Mouse (Mus musculus) c-Kit-positive CD71-negative TER-119-negative erythroid progenitor cells, embryonic 14.5 days (primary cell): Measurements from ENCODE around the gene Srbd1.
A peak's percentile ranks its signal among the peaks of the same experiment; 100 is the strongest.

Experiments
- DNase-seq: peaks from one replicate; pipeline ENCODE4 v3.0.0-alpha.2; 2013; ENCODE audit warnings: low read depth

The Srbd1 gene

GRCm38 (mm10) chr17:86144537-86145078 lies 367 bp downstream of the Srbd1 start:
- DNase-seq, result no peak

DNA sequence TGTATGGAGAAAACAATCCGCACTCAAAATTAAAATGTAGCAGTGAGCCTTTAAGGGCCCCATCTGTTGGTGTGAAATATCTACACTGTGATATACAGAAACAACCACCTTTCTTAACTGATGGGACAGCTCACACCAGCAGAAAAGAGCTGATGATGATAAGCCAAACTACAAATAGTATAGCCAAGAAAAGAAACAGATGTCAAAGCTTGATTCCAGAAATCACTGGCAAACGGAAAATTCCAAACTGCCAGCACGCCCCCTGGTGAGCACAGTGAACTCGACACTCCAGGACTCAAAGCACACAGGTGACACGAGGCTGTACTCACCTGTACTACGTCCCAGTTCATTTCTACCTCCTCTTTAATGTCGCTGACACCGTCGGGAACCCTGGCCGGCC lies 9.1 kb downstream of the Srbd1 start:
- no peak for DNase-seq

DNA sequence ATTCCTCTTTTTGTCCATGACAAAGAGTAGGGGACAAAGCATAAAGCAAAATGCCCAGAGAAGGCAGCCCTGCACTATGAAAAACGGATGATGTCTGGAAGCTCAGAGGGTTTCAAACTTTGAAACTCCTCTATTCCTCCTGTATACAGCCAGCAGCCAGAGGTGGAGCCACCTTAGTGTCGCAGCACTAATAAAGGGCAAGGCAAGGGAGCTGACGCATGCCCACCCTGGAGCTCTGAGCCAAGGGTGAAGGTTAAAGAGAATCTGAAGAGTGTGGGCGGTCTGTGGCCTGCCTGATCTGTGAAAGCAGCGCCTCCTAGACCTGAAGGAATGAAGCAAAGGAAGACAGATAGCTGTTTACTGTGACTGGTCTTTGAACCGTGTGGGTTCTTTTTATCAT lies 10.5 kb downstream of the Srbd1 start:
- no peak for DNase-seq

DNA sequence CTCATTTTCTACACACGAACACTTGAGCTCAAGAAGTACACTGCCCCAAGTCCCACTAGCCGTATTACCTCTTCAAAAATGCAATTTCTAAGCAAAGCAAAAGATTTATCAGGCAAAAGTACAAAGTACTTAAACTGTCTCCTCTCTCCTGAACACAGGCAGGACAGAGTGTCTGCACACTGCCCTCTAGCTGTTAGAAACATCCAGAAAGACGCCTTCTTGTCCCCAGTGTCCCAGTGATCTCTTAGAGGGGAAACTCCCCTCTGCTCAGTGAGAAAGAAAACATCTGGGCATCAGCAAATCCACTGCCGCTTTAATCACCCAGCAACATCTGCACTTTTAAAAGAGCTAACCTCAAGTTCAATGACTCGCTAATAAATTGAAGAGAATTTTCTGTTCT lies 12.4 kb downstream of the Srbd1 start:
- no peak for DNase-seq

GRCm38 (mm10) chr17:86128198-86128597 lies 16.8 kb downstream of the Srbd1 start:
- DNase-seq, result no peak

- no peak for DNase-seq
Observed at GRCm38 (mm10) chr17:86125908-86126307, 19.1 kb downstream of the Srbd1 start.

GRCm38 (mm10) chr17:86123146-86123545 lies 21.8 kb downstream of the Srbd1 start:
- DNase-seq, result no peak

GRCm38 (mm10) chr17:86096875-86097274 lies 48.1 kb downstream of the Srbd1 start:
- no peak for DNase-seq

GRCm38 (mm10) chr17:86093124-86093523 lies 51.9 kb downstream of the Srbd1 start:
- no peak for DNase-seq

DNA sequence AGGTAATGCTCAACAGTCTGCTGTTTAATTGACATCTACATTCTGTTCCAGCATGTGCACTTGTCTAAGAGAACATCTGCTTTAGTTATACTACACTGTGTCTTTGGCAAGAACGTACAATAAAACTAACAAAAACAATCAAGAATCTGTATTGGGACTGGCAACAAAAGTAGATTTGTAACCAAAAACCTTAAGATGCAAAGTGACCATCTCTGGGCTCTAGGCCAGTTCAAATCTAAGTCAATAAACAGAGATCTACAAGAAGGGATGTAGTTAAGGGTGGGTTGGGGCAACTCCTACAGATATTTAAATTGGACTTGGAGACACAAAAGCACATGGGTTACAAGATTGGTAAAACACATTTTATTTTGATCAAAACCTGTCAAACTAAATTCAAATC lies 53.3 kb downstream of the Srbd1 start:
- DNase-seq, result no peak

GRCm38 (mm10) chr17:86089893-86090588 lies 54.9 kb downstream of the Srbd1 start:
- DNase-seq, result no peak

GRCm38 (mm10) chr17:86087922-86088321 lies 57.1 kb downstream of the Srbd1 start:
- DNase-seq, result no peak

DNA sequence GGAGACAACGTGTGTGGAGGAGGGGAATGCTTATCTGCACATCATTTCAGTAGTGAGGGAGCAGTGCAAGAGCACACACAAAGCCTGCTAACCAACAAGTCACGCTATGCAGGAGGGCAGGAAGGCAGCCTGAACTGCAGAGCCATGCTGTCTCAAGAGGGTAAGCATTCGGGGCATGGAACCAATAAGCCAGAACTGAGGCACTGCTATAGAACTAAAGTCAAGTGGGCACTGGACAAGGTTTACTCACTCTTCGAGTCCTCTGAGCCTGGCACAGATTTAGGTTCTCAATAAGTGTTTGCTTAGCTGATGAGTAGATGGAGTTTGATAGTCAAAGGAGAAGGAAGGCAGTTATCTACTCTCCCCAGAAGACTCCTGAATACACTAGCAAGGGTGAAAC lies 58.8 kb downstream of the Srbd1 start:
- no peak for DNase-seq

GRCm38 (mm10) chr17:86083207-86083606 lies 61.8 kb downstream of the Srbd1 start:
- DNase-seq, result no peak

GRCm38 (mm10) chr17:86078060-86078459 lies 66.9 kb downstream of the Srbd1 start:
- DNase-seq, result no peak

DNA sequence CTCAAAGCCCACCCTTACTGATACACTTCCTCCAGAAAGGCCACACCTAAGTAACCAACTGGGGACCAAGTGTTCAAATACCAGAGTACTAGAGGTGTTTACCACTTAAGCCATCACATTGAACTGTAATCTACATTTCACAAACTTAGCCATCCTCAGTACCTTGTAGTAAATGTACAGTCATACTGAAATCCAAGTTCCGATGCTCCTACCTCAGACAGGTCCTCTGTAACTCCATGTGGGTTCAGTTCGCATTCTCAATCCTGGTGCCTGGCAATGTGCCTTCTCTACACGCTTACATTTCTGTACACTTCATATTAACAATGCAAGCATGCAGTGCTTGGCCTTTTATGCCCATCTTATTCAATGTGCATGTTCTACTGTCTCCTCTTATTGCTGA lies 77.5 kb downstream of the Srbd1 start:
- no peak for DNase-seq

DNA sequence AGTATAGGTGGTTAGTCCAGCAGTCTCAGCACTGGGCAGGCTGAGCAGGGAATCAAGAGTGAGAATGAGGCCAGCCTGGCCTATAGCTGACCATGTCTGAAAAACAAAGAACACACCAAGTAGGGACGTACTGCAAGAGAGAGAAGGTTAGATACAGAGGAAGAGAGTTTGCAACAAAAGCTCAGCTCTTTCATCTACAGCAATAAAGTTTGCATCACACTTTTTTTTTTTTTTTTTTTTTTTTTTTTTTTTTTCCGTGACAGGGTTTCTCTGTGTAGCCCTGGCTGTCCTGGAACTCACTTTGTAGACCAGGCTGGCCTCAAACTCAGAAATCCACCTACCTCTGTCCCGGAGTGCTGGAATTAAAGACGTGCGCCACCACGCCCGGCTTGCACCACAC lies 79.1 kb downstream of the Srbd1 start:
- DNase-seq, result no peak

GRCm38 (mm10) chr17:86063461-86063860 lies 81.5 kb downstream of the Srbd1 start:
- peak; percentile 35 for DNase-seq

GRCm38 (mm10) chr17:86060911-86061310 lies 84.1 kb downstream of the Srbd1 start:
- DNase-seq, result no peak

GRCm38 (mm10) chr17:86040221-86040984 lies 104.6 kb downstream of the Srbd1 start:
- no peak for DNase-seq

DNA sequence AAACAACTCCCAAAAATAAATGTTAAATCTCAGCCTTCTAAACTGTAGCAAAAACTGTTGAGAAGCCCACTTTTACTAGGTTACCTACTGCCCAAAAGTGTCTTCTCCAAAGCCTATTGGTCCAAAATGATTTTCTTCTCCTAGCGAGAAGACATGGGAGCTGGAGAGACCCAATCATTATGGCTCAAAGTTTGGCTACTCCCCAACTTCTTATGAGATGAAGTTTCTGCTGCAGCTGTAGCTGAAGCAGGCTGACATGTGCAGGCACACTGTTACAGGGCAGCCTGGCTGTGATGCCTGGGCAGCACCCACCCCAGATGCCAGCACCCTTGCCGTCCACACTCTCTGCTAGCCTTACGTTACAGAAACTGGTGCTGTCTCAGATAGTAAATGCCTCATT lies 105.2 kb downstream of the Srbd1 start:
- DNase-seq, result no peak

GRCm38 (mm10) chr17:86038211-86038648 lies 106.7 kb downstream of the Srbd1 start:
- no peak for DNase-seq

DNA sequence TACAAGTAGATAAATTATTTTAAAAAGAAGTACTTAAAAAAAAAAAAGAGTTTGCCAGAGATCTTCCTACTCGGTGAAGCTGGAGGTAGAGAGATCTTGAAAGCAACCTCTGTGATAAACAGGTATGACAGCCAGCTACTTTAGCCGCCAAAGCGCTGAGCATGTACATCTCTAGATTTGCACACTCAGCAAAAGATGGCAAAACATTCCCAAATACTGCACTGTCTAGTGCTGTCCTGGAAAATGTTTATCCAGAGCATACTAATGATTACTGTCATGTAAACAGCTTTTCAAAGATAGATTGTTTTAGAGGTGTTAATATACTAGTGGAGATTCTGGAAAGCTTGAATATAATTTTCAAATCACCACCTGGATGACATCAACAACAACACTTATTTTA lies 109.4 kb downstream of the Srbd1 start:
- DNase-seq, result no peak
